Mouse (Mus musculus): ENCODE data around the gene Cox4i2. TPM values are rescaled to one million over a fixed set of nuclear protein-coding genes. Genes with fewer than 3 reads are reported as not detected.

Gene Cox4i2
- polyA plus RNA-seq (2012; rRNA removed): 6.3 and 6.9 TPM in 2 replicates

- no peak for TF ChIP-seq POLR2A (IDR thresholded peaks at IDR 0.05; ENCODE audit: extremely low read depth, insufficient read depth, low read length)
- no peak for TF ChIP-seq CTCF (IDR thresholded peaks at IDR 0.05; ENCODE audit: extremely low read depth, insufficient read depth, low read length)
- Histone ChIP-seq H3K27ac (ENCODE audit: insufficient read depth, low read length) (no peak within 1 kb of the TSS), H3K4me1 (ENCODE audit: control insufficient read depth, insufficient read depth, low read length) (no peaks in the 10 kb centered on the region), H3K4me3 (ENCODE audit: insufficient read depth, low read length) (no peak within 1 kb of the TSS)
Observed at GRCm38 (mm10) chr2:152753944-152754711, at the start of gene Cox4i2. Gene Cox4i2 (plus strand): TSS chr2:152754173.

GRCm38 (mm10) chr2:152704256-152704605, 49.7 kb upstream of the Cox4i2 start:
- Histone ChIP-seq H3K4me1 (ENCODE audit: control insufficient read depth, insufficient read depth, low read length) (peaks cover 3% of the 10 kb centered on the region; the same call in 1 of the 2 replicates), H3K4me3 (ENCODE audit: insufficient read depth, low read length) (no peak overlapping the region), H3K27ac (ENCODE audit: insufficient read depth, low read length) (no peak overlapping the region)
- TF ChIP-seq POLR2A (IDR thresholded peaks at IDR 0.05; ENCODE audit: extremely low read depth, insufficient read depth, low read length): no peak
- no peak for TF ChIP-seq CTCF (IDR thresholded peaks at IDR 0.05; ENCODE audit: extremely low read depth, insufficient read depth, low read length)

- Histone ChIP-seq H3K4me1 (ENCODE audit: control insufficient read depth, insufficient read depth, low read length) (peaks cover 3% of the 10 kb centered on the region; the same call in 1 of the 2 replicates), H3K27ac (ENCODE audit: insufficient read depth, low read length) (no peak overlapping the region), H3K4me3 (ENCODE audit: insufficient read depth, low read length) (no peak overlapping the region)
- no peak for TF ChIP-seq CTCF (IDR thresholded peaks at IDR 0.05; ENCODE audit: extremely low read depth, insufficient read depth, low read length)
- TF ChIP-seq POLR2A (IDR thresholded peaks at IDR 0.05; ENCODE audit: extremely low read depth, insufficient read depth, low read length): no peak
Observed at GRCm38 (mm10) chr2:152704811-152705370, 49.1 kb upstream of the Cox4i2 start.

GRCm38 (mm10) chr2:152705993-152706571, 47.9 kb upstream of the Cox4i2 start:
- Histone ChIP-seq H3K4me1 (ENCODE audit: control insufficient read depth, insufficient read depth, low read length) (peaks cover 3% of the 10 kb centered on the region; the same call in 1 of the 2 replicates), H3K4me3 (ENCODE audit: insufficient read depth, low read length) (no peak overlapping the region), H3K27ac (ENCODE audit: insufficient read depth, low read length) (peak overlapping the region; percentile 69)
- no peak for TF ChIP-seq POLR2A (IDR thresholded peaks at IDR 0.05; ENCODE audit: extremely low read depth, insufficient read depth, low read length)
- TF ChIP-seq CTCF (IDR thresholded peaks at IDR 0.05; ENCODE audit: extremely low read depth, insufficient read depth, low read length): no peak

GRCm38 (mm10) chr2:152707186-152707585, 46.8 kb upstream of the Cox4i2 start:
- Histone ChIP-seq H3K4me3 (ENCODE audit: insufficient read depth, low read length) (peak overlapping the region; percentile 30), H3K27ac (ENCODE audit: insufficient read depth, low read length) (peak overlapping the region; percentile 94), H3K4me1 (ENCODE audit: control insufficient read depth, insufficient read depth, low read length) (peaks cover 3% of the 10 kb centered on the region; the same call in 1 of the 2 replicates)
- TF ChIP-seq POLR2A (IDR thresholded peaks at IDR 0.05; ENCODE audit: extremely low read depth, insufficient read depth, low read length) (no peak), CTCF (IDR thresholded peaks at IDR 0.05; ENCODE audit: extremely low read depth, insufficient read depth, low read length) (no peak)

GRCm38 (mm10) chr2:152707627-152708026, 46.3 kb upstream of the Cox4i2 start:
- H3K27ac ChIP-seq (ENCODE audit: insufficient read depth, low read length): peak overlapping the region; percentile 94
- peaks cover 3% of the 10 kb centered on the region; the same call in 1 of the 2 replicates for H3K4me1 ChIP-seq (ENCODE audit: control insufficient read depth, insufficient read depth, low read length)
- TF ChIP-seq POLR2A (IDR thresholded peaks at IDR 0.05; ENCODE audit: extremely low read depth, insufficient read depth, low read length) (no peak), CTCF (IDR thresholded peaks at IDR 0.05; ENCODE audit: extremely low read depth, insufficient read depth, low read length) (no peak)
- H3K4me3 ChIP-seq (ENCODE audit: insufficient read depth, low read length): peak overlapping the region; percentile 30

- TF ChIP-seq CTCF (IDR thresholded peaks at IDR 0.05; ENCODE audit: extremely low read depth, insufficient read depth, low read length): no peak
- TF ChIP-seq POLR2A (IDR thresholded peaks at IDR 0.05; ENCODE audit: extremely low read depth, insufficient read depth, low read length): no peak
Observed at GRCm38 (mm10) chr2:152709066-152709465, 44.9 kb upstream of the Cox4i2 start.

GRCm38 (mm10) chr2:152716241-152716772, 37.7 kb upstream of the Cox4i2 start:
- no peak overlapping the region for H3K4me3 ChIP-seq (ENCODE audit: insufficient read depth, low read length)
- H3K4me1 ChIP-seq (ENCODE audit: control insufficient read depth, insufficient read depth, low read length): no peaks in the 10 kb centered on the region
- H3K27ac ChIP-seq (ENCODE audit: insufficient read depth, low read length): no peak overlapping the region
- no peak for TF ChIP-seq CTCF (IDR thresholded peaks at IDR 0.05; ENCODE audit: extremely low read depth, insufficient read depth, low read length)
- TF ChIP-seq POLR2A (IDR thresholded peaks at IDR 0.05; ENCODE audit: extremely low read depth, insufficient read depth, low read length): no peak

More at GRCm38 (mm10) chr2:152709066-152709465, 44.9 kb upstream of the Cox4i2 start:
- H3K4me3 ChIP-seq (ENCODE audit: insufficient read depth, low read length): no peak overlapping the region
- H3K27ac ChIP-seq (ENCODE audit: insufficient read depth, low read length): no peak overlapping the region
- H3K4me1 ChIP-seq (ENCODE audit: control insufficient read depth, insufficient read depth, low read length): peaks cover 3% of the 10 kb centered on the region; the same call in 1 of the 2 replicates

GRCm38 (mm10) chr2:152717652-152718051, 36.3 kb upstream of the Cox4i2 start:
- no peak for TF ChIP-seq CTCF (IDR thresholded peaks at IDR 0.05; ENCODE audit: extremely low read depth, insufficient read depth, low read length)
- TF ChIP-seq POLR2A (IDR thresholded peaks at IDR 0.05; ENCODE audit: extremely low read depth, insufficient read depth, low read length): no peak
- no peaks in the 10 kb centered on the region for H3K4me1 ChIP-seq (ENCODE audit: control insufficient read depth, insufficient read depth, low read length)
- no peak overlapping the region for H3K27ac ChIP-seq (ENCODE audit: insufficient read depth, low read length)
- no peak overlapping the region for H3K4me3 ChIP-seq (ENCODE audit: insufficient read depth, low read length)
